Mouse (Mus musculus) MEL (cell line): ENCODE results near the gene Rassf5. TPM values are rescaled to one million over a fixed set of nuclear protein-coding genes. Genes with fewer than 3 reads are reported as not detected.

Experiments used
- DNase-seq: peaks from one replicate; pipeline ENCODE4 v3.0.0; 2011; ENCODE audit warnings: low read depth, low spot score
- H3K27ac ChIP-seq: 2 replicates; pipeline ENCODE4 v1.5.1; 2012; ENCODE audit warnings: low read depth, mild to moderate bottlenecking, control low read depth, low read length, moderate library complexity; ENCODE audit not compliant: control insufficient read depth
- H3K27me3 ChIP-seq, 2 experiments: fragments of 150-350 bp in 1 of 2; sonication (generic) in 1 of 2; 2 replicates each; pipeline ENCODE4 v1.6.1; 2012; ENCODE audit warnings: low read length in 2 of 2, mild to moderate bottlenecking in 2 of 2, improper control_type of control experiment in 1 of 2, moderate library complexity in 1 of 2; ENCODE audit not compliant: insufficient read depth in 2 of 2, control insufficient read depth in 1 of 2
- H3K36me3 ChIP-seq, 2 experiments: 2 replicates each; pipeline ENCODE4 v1.6.1; 2012 to 2014; ENCODE audit warnings: low read length in 2 of 2, improper control_type of control experiment in 1 of 2, inconsistent platforms in 1 of 2, mild to moderate bottlenecking in 1 of 2; ENCODE audit not compliant: insufficient read depth in 2 of 2, control insufficient read depth in 1 of 2
- H3K4me1 ChIP-seq, 2 experiments: fragments of 150-350 bp in 1 of 2; sonication (generic) in 1 of 2; 2 replicates each; pipeline ENCODE4 v1.6.1; 2012; ENCODE audit warnings: low read length in 2 of 2, improper control_type of control experiment in 1 of 2, mild to moderate bottlenecking in 1 of 2; ENCODE audit not compliant: insufficient read depth in 2 of 2, control insufficient read depth in 1 of 2
- H3K4me3 ChIP-seq, 2 experiments: fragments of 150-350 bp in 1 of 2; sonication (generic) in 1 of 2; 2 replicates each; pipeline ENCODE4 v1.5.1; 2012; ENCODE audit warnings: low read depth in 2 of 2, low read length in 2 of 2, mild to moderate bottlenecking in 2 of 2, moderate library complexity in 2 of 2, control low read depth in 1 of 2, improper control_type of control experiment in 1 of 2; ENCODE audit not compliant: control insufficient read depth in 1 of 2, insufficient read depth in 1 of 2
- H3K79me2 ChIP-seq: 2 replicates; pipeline ENCODE4 v1.6.1; 2012; ENCODE audit warnings: mild to moderate bottlenecking, low read length, moderate library complexity; ENCODE audit not compliant: control insufficient read depth, poor library complexity, insufficient read depth
- H3K9ac ChIP-seq: 2 replicates; pipeline ENCODE4 v1.6.1; 2012; ENCODE audit warnings: low read depth, mild to moderate bottlenecking, control low read depth, low read length, moderate library complexity; ENCODE audit not compliant: control insufficient read depth, poor library complexity, severe bottlenecking
- H3K9me3 ChIP-seq: fragments of 150-350 bp; sonication (generic); replicated peaks from 2 replicates; pipeline ENCODE4 v1.6.1; 2012; ENCODE audit warnings: mild to moderate bottlenecking, low read length, improper control_type of control experiment, moderate library complexity; ENCODE audit not compliant: insufficient read depth
- CHD2 ChIP-seq: IDR thresholded peaks from 2 replicates; pipeline ENCODE4 v1.6.1; 2011; ENCODE audit warnings: low read length, improper control_type of control experiment
- CTCF ChIP-seq, 3 experiments: IDR thresholded peaks in 2 of 3; conservative IDR thresholded peaks in 1 of 3; 2 replicates each; pipeline ENCODE4 v1.5.1; 2011 to 2012; ENCODE audit warnings: low read length in 3 of 3, low read depth in 2 of 3, mild to moderate bottlenecking in 2 of 3, improper control_type of control experiment in 1 of 3, inconsistent platforms in 1 of 3, mixed read lengths in 1 of 3, moderate library complexity in 1 of 3; ENCODE audit not compliant: control insufficient read depth in 1 of 3, insufficient read depth in 1 of 3, poor library complexity in 1 of 3, severe bottlenecking in 1 of 3
- ELF1 ChIP-seq: IDR thresholded peaks from 2 replicates; pipeline ENCODE4 v1.6.1; 2014; ENCODE audit warnings: low read depth, mild to moderate bottlenecking, inconsistent platforms, low read length, improper control_type of control experiment, moderate library complexity
- GABPA ChIP-seq: IDR thresholded peaks from 2 replicates; pipeline ENCODE4 v1.6.1; 2012; ENCODE audit warnings: low read depth, mild to moderate bottlenecking, inconsistent platforms, low read length, improper control_type of control experiment, moderate library complexity
- GATA1 ChIP-seq: IDR thresholded peaks from 2 replicates; pipeline ENCODE4 v1.6.1; 2011; ENCODE audit warnings: low read depth, low read length, improper control_type of control experiment
- HCFC1 ChIP-seq: IDR thresholded peaks from 2 replicates; pipeline ENCODE4 v1.6.1; 2012; ENCODE audit warnings: low read depth, mild to moderate bottlenecking, inconsistent platforms, low read length, improper control_type of control experiment, moderate library complexity
- KAT2A ChIP-seq: conservative IDR thresholded peaks from 2 replicates; pipeline ENCODE4 v1.6.1; 2012; ENCODE audit warnings: low read depth, low read length, improper control_type of control experiment, inconsistent platforms
- MEF2A ChIP-seq: IDR thresholded peaks from 2 replicates; pipeline ENCODE4 v1.6.1; 2014; ENCODE audit warnings: low read depth, mild to moderate bottlenecking, inconsistent platforms, low read length, improper control_type of control experiment; ENCODE audit not compliant: poor library complexity, insufficient replicate concordance, severe bottlenecking; ENCODE audit errors: extremely low read depth
- MYC ChIP-seq: IDR thresholded peaks from 2 replicates; pipeline ENCODE4 v1.6.1; 2011; ENCODE audit warnings: low read depth, mild to moderate bottlenecking, low read length, improper control_type of control experiment, moderate library complexity
- NELFE ChIP-seq: IDR thresholded peaks from 2 replicates; pipeline ENCODE4 v1.6.1; 2011; ENCODE audit warnings: low read depth, low read length, improper control_type of control experiment
- POLR2A ChIP-seq, 2 experiments: IDR thresholded peaks; 2 replicates each; pipeline ENCODE4 v1.6.1; 2011 to 2012; ENCODE audit warnings: low read length in 2 of 2, mild to moderate bottlenecking in 2 of 2, control low read depth in 1 of 2, improper control_type of control experiment in 1 of 2, low read depth in 1 of 2, moderate library complexity in 1 of 2; ENCODE audit not compliant: control insufficient read depth in 1 of 2, insufficient read depth in 1 of 2, poor library complexity in 1 of 2
- POLR2AphosphoS2 ChIP-seq: IDR thresholded peaks from 2 replicates; pipeline ENCODE4 v1.6.1; 2011; ENCODE audit warnings: low read length, improper control_type of control experiment
- RAD21 ChIP-seq: IDR thresholded peaks from 2 replicates; pipeline ENCODE4 v1.6.1; 2011; ENCODE audit warnings: mild to moderate bottlenecking, low read depth, low read length, improper control_type of control experiment
- SIN3A ChIP-seq: IDR thresholded peaks from 2 replicates; pipeline ENCODE4 v1.6.1; 2012; ENCODE audit warnings: low read length, improper control_type of control experiment, inconsistent platforms
- SMC3 ChIP-seq: IDR thresholded peaks from 2 replicates; pipeline ENCODE4 v1.6.1; 2011; ENCODE audit warnings: low read depth, low read length, improper control_type of control experiment
- TAL1 ChIP-seq: IDR thresholded peaks from 2 replicates; pipeline ENCODE4 v1.6.1; 2012; ENCODE audit warnings: mild to moderate bottlenecking, inconsistent platforms, low read length, moderate library complexity, mixed read lengths
- TBP ChIP-seq: IDR thresholded peaks from 2 replicates; pipeline ENCODE4 v1.8.0; 2011; ENCODE audit warnings: low read depth, low read length, improper control_type of control experiment
- TCF12 ChIP-seq: IDR thresholded peaks from 2 replicates; pipeline ENCODE4 v1.6.1; 2014; ENCODE audit warnings: low read depth, mild to moderate bottlenecking, inconsistent platforms, low read length, improper control_type of control experiment, moderate library complexity
- USF1 ChIP-seq: IDR thresholded peaks from 2 replicates; pipeline ENCODE4 v1.6.1; 2014; ENCODE audit warnings: low read depth, mild to moderate bottlenecking, inconsistent platforms, low read length, improper control_type of control experiment, moderate library complexity
- ZC3H11A ChIP-seq: IDR thresholded peaks from 2 replicates; pipeline ENCODE4 v1.6.1; 2012; ENCODE audit warnings: low read depth, mild to moderate bottlenecking, inconsistent platforms, low read length, improper control_type of control experiment
- ZKSCAN1 ChIP-seq: IDR thresholded peaks from 2 replicates; pipeline ENCODE4 v1.6.1; 2012; ENCODE audit warnings: low read depth, mild to moderate bottlenecking, inconsistent platforms, low read length, improper control_type of control experiment, moderate library complexity
- ZMIZ1 ChIP-seq: IDR thresholded peaks from 2 replicates; pipeline ENCODE4 v1.6.1; 2012; ENCODE audit warnings: low read depth, mild to moderate bottlenecking, inconsistent platforms, low read length, improper control_type of control experiment, moderate library complexity
- ZNF384 ChIP-seq: IDR thresholded peaks from 2 replicates; pipeline ENCODE4 v1.6.1; 2012; ENCODE audit warnings: low read depth, mild to moderate bottlenecking, inconsistent platforms, low read length, improper control_type of control experiment
- polyA plus RNA-seq, 2 experiments: library from polyadenylated mRNA; stranded (reverse) in 1 of 2; unstranded in 1 of 2; fragments of >175 nt in 1 of 2; fragments of >200 nt in 1 of 2; gene quantifications; 2 replicates each; pipeline versions ENCODE4 v1.2.1 to v1.2.4; 2012; ENCODE audit warnings: low replicate concordance in 2 of 2, low read depth in 1 of 2; ENCODE audit not compliant: insufficient read length in 2 of 2, insufficient read depth in 1 of 2, missing spikeins in 1 of 2
- total RNA-seq: library from RNA; depleted of rRNA; stranded (reverse); fragments of 300-350 nt; gene quantifications from 2 replicates; pipeline ENCODE4 v1.2.3, GENCODE M21; 2012

The Rassf5 gene
- total and polyA plus RNA-seq, 3 experiments = 14.8 to 28.8 TPM; not detected in 1

- peak; percentile 78 for DNase-seq
- H3K27ac ChIP-seq = no peak overlapping the region
- H3K9ac ChIP-seq = no peak overlapping the region
- no peaks in the 10 kb centered on the region for H3K79me2 ChIP-seq
- no peaks in the 10 kb centered on the region for H3K9me3 ChIP-seq
- H3K27me3 ChIP-seq = no peaks in the 10 kb centered on the region
- no peak overlapping the region for H3K4me3 ChIP-seq
- no peaks in the 10 kb centered on the region for H3K36me3 ChIP-seq
- H3K4me1 ChIP-seq = no peaks in the 10 kb centered on the region
- TF ChIP-seq ELF1 (no peak), ZC3H11A (peak; percentile 61), SMC3 (peak; percentile 81), RAD21 (peak; percentile 81), ZMIZ1 (no peak), CTCF (IDR thresholded peaks at IDR 0.05 in 2 of 3, conservative IDR thresholded peaks at IDR 0.05 in 1 of 3; ENCODE audit: control insufficient read depth in 1 of 3, insufficient read depth in 1 of 3, low read depth in 2 of 3, low read length in 3 of 3, poor library complexity in 1 of 3, severe bottlenecking in 1 of 3) (peak; percentile 84 to 88 (median 85))
Measured at GRCm38 (mm10) chr1:131260309-131260656, 15.2 kb upstream of the Rassf5 start.

- Histone ChIP-seq H3K9me3 (no peaks in the 10 kb centered on the region), H3K27ac (no peak overlapping the region), H3K4me3 (no peak overlapping the region), H3K27me3 (no peaks in the 10 kb centered on the region), H3K4me1 (no peaks in the 10 kb centered on the region), H3K36me3 (no peaks in the 10 kb centered on the region), H3K9ac (no peak overlapping the region), H3K79me2 (no peaks in the 10 kb centered on the region)
- DNase-seq = no peak
- TF ChIP-seq USF1 (no peak), MYC (no peak), SMC3 (no peak), ZNF384 (no peak), KAT2A (no peak), TAL1 (no peak), SIN3A (no peak), POLR2A (IDR thresholded peaks at IDR 0.05; ENCODE audit: control insufficient read depth in 1 of 2, insufficient read depth in 1 of 2, low read depth in 1 of 2, low read length in 2 of 2, poor library complexity in 1 of 2) (no peak), ZC3H11A (no peak), NELFE (no peak), TCF12 (no peak), CHD2 (no peak)
Measured at GRCm38 (mm10) chr1:131259632-131260308, 14.7 kb upstream of the Rassf5 start.

GRCm38 (mm10) chr1:131257288-131257687, 12.2 kb upstream of the Rassf5 start:
- no peak for TF ChIP-seq HCFC1
- no peak for TF ChIP-seq TBP
- no peak for TF ChIP-seq POLR2A (IDR thresholded peaks at IDR 0.05; ENCODE audit: control insufficient read depth in 1 of 2, insufficient read depth in 1 of 2, low read depth in 1 of 2, low read length in 2 of 2, poor library complexity in 1 of 2)
- TF ChIP-seq GABPA = no peak
- no peak for TF ChIP-seq ZKSCAN1
- no peak for TF ChIP-seq TCF12
- no peak for TF ChIP-seq GATA1
- TF ChIP-seq MEF2A = no peak
- no peak for TF ChIP-seq ZMIZ1
- no peak for TF ChIP-seq POLR2AphosphoS2
- no peak for TF ChIP-seq KAT2A
- no peak for DNase-seq
- H3K9me3 ChIP-seq = no peaks in the 10 kb centered on the region
- no peaks in the 10 kb centered on the region for H3K27me3 ChIP-seq
- H3K36me3 ChIP-seq = no peaks in the 10 kb centered on the region
- no peak overlapping the region for H3K4me3 ChIP-seq
- H3K4me1 ChIP-seq = no peaks in the 10 kb centered on the region
- H3K79me2 ChIP-seq = no peaks in the 10 kb centered on the region
- H3K27ac ChIP-seq = no peak overlapping the region
- H3K9ac ChIP-seq = no peak overlapping the region
